Mouse (Mus musculus) testis, adult 2 months (tissue): ENCODE data around the gene Gm13889.

Experiments used
- CTCF ChIP-seq: fragments of 200-500 bp; IDR thresholded peaks from 2 replicates; pipeline ENCODE4 v1.5.1; 2012; ENCODE audit warnings: low read depth, mild to moderate bottlenecking, inconsistent platforms, low read length, moderate library complexity; ENCODE audit not compliant: control insufficient read depth, insufficient read depth, insufficient replicate concordance
- POLR2A ChIP-seq: fragments of 200-500 bp; IDR thresholded peaks from 2 replicates; pipeline ENCODE4 v1.6.1; 2012; ENCODE audit warnings: low read depth, mild to moderate bottlenecking, inconsistent platforms, low read length, moderate library complexity; ENCODE audit not compliant: control insufficient read depth

GRCm38 (mm10) chr2:93955886-93956285 lies 1.1 kb downstream of the Gm13889 start:
- TF ChIP-seq CTCF: no peak
- TF ChIP-seq POLR2A: no peak
